Mouse (Mus musculus): ENCODE results near the gene Insm1.

The Insm1 gene

GRCm38 (mm10) chr2:146221076-146221928, at the start of gene Insm1:
Gene Insm1 (plus strand): TSS chr2:146221921.
- DNase-seq: peak; percentile 29

GRCm38 (mm10) chr2:146172106-146172505, 49.6 kb upstream of the Insm1 start:
- no peak for DNase-seq

GRCm38 (mm10) chr2:146174173-146174572, 47.5 kb upstream of the Insm1 start:
- no peak for DNase-seq

GRCm38 (mm10) chr2:146178718-146179117, 43.0 kb upstream of the Insm1 start:
- DNase-seq: no peak

- DNase-seq: no peak
Measured at GRCm38 (mm10) chr2:146183830-146184793, 37.6 kb upstream of the Insm1 start.

GRCm38 (mm10) chr2:146196126-146196525, 25.6 kb upstream of the Insm1 start:
- DNase-seq: no peak

GRCm38 (mm10) chr2:146197947-146198346, 23.8 kb upstream of the Insm1 start:
- no peak for DNase-seq

GRCm38 (mm10) chr2:146210968-146211367, 10.8 kb upstream of the Insm1 start:
- no peak for DNase-seq

- peak; percentile 22 for DNase-seq
Measured at GRCm38 (mm10) chr2:146214715-146215114, 7.0 kb upstream of the Insm1 start.

GRCm38 (mm10) chr2:146216111-146217064, 5.3 kb upstream of the Insm1 start:
- no peak for DNase-seq

GRCm38 (mm10) chr2:146217227-146217980, 4.3 kb upstream of the Insm1 start:
- no peak for DNase-seq

- DNase-seq: no peak
Measured at GRCm38 (mm10) chr2:146218161-146218691, 3.5 kb upstream of the Insm1 start.

GRCm38 (mm10) chr2:146218881-146219535, 2.7 kb upstream of the Insm1 start:
- DNase-seq: no peak

- DNase-seq: no peak
Measured at GRCm38 (mm10) chr2:146219791-146220190, 1.9 kb upstream of the Insm1 start.

GRCm38 (mm10) chr2:146220591-146221075, 1.1 kb upstream of the Insm1 start:
- DNase-seq: no peak

GRCm38 (mm10) chr2:146221929-146222278, 183 bp downstream of the Insm1 start:
- DNase-seq: no peak

- no peak for DNase-seq
Measured at GRCm38 (mm10) chr2:146222279-146223175, 806 bp downstream of the Insm1 start.

GRCm38 (mm10) chr2:146223176-146223905, 1.6 kb downstream of the Insm1 start:
- DNase-seq: no peak

- no peak for DNase-seq
Measured at GRCm38 (mm10) chr2:146224141-146224540, 2.4 kb downstream of the Insm1 start.

Data from lung, postnatal 14 days (tissue).